Mouse (Mus musculus): ENCODE results near the gene Traf3. TPM values are rescaled to one million over a fixed set of nuclear protein-coding genes. Genes with fewer than 3 reads are reported as not detected.

The Traf3 gene
- polyA plus RNA-seq, 1 experiment: 29.2 TPM

- no peak for TF ChIP-seq POLR2A (IDR thresholded peaks at IDR 0.05; ENCODE audit: low read depth, low read length)
- no peak for TF ChIP-seq CTCF (IDR thresholded peaks at IDR 0.05; ENCODE audit: extremely low read depth, insufficient read depth, insufficient read length, insufficient replicate concordance)
- Histone ChIP-seq H3K4me1 (ENCODE audit: control insufficient read depth, insufficient read depth, insufficient read length) (no peaks in the 10 kb centered on the region; the same call in 1 of the 2 replicates), H3K27ac (ENCODE audit: insufficient read depth, low read length) (no peak overlapping the region), H3K4me3 (ENCODE audit: extremely low read depth, insufficient read depth, insufficient read length) (no peak overlapping the region), H3K27me3 (ENCODE audit: control insufficient read depth, insufficient read depth, low read length) (no peaks in the 10 kb centered on the region), H3K36me3 (ENCODE audit: control insufficient read depth, insufficient read depth, low read length) (no peaks in the 10 kb centered on the region)
- WGBS: 96% methylated on average over 7 of the region's 7 CpGs
- no peak for DNase-seq (ENCODE audit: low read depth in 1 of 2, low spot score in 2 of 2)
These were observed 32.0 kb upstream of the Traf3 start for GRCm38 (mm10) chr12:111134169-111134568.

GRCm38 (mm10) chr12:111134791-111135733, 31.1 kb upstream of the Traf3 start:
- H3K4me1 ChIP-seq (ENCODE audit: control insufficient read depth, insufficient read depth, insufficient read length): no peaks in the 10 kb centered on the region; the same call in 1 of the 2 replicates
- H3K27me3 ChIP-seq (ENCODE audit: control insufficient read depth, insufficient read depth, low read length): no peaks in the 10 kb centered on the region
- H3K27ac ChIP-seq (ENCODE audit: insufficient read depth, low read length): no peak overlapping the region
- WGBS: 85% methylated on average over 19 of the region's 19 CpGs
- DNase-seq (ENCODE audit: low read depth in 1 of 2, low spot score in 2 of 2): no peak
- no peak overlapping the region for H3K4me3 ChIP-seq (ENCODE audit: extremely low read depth, insufficient read depth, insufficient read length)
- TF ChIP-seq POLR2A (IDR thresholded peaks at IDR 0.05; ENCODE audit: low read depth, low read length) (no peak), CTCF (IDR thresholded peaks at IDR 0.05; ENCODE audit: extremely low read depth, insufficient read depth, insufficient read length, insufficient replicate concordance) (no peak)
- no peaks in the 10 kb centered on the region for H3K36me3 ChIP-seq (ENCODE audit: control insufficient read depth, insufficient read depth, low read length)

DNA sequence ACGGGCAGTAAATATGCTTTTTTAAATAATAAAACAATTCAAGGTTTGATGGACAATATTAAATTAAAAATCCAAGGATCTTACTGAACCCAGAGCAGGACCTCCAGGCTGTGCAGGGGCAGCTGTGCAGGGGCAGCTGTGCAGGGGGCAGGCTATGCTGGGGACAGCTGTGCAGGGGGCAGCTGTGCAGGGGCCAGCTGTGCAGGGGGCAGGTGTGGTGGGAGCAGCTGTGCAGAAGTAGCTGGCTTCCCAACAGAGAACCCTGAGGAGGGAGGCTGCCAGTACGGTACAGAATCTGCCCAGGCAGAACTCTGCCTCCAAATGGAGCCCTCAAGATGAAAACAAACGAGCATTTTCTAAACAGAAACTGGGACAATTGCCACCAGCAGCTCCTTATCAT, 30.2 kb upstream of the Traf3 start:
- TF ChIP-seq POLR2A (IDR thresholded peaks at IDR 0.05; ENCODE audit: low read depth, low read length) (no peak), CTCF (IDR thresholded peaks at IDR 0.05; ENCODE audit: extremely low read depth, insufficient read depth, insufficient read length, insufficient replicate concordance) (no peak)
- H3K27me3 ChIP-seq (ENCODE audit: control insufficient read depth, insufficient read depth, low read length): no peaks in the 10 kb centered on the region
- no peaks in the 10 kb centered on the region; the same call in 1 of the 2 replicates for H3K4me1 ChIP-seq (ENCODE audit: control insufficient read depth, insufficient read depth, insufficient read length)
- H3K36me3 ChIP-seq (ENCODE audit: control insufficient read depth, insufficient read depth, low read length): no peaks in the 10 kb centered on the region
- H3K27ac ChIP-seq (ENCODE audit: insufficient read depth, low read length): no peak overlapping the region
- WGBS: 66% methylated on average over 3 of the region's 3 CpGs
- H3K4me3 ChIP-seq (ENCODE audit: extremely low read depth, insufficient read depth, insufficient read length): no peak overlapping the region
- DNase-seq (ENCODE audit: low read depth in 1 of 2, low spot score in 2 of 2): no peak

DNA sequence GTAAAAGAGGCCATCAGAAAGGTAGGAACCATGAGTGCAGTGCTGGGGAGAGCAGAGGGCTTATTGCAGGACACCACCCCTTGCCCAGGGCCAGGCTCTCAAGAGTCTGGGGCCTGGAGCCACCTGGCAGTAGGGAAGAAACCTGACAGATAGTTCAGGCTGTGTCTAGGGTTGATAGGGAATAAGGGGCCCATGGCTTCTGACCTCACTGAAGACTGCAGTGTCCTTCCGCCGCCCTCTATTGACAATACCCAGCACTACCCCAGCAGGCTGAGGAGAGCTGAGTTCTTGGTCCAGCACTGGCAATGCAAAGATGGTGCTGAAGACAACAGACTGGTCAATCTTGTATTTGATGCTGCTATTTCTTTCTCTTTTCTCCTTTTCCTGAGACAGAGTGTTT, 29.1 kb upstream of the Traf3 start:
- WGBS: 80% methylated on average over 2 of the region's 2 CpGs
- no peak overlapping the region for H3K27ac ChIP-seq (ENCODE audit: insufficient read depth, low read length)
- peak in 1 of 2 experiments; percentile 46 for DNase-seq (ENCODE audit: low read depth in 1 of 2, low spot score in 2 of 2)
- no peaks in the 10 kb centered on the region for H3K27me3 ChIP-seq (ENCODE audit: control insufficient read depth, insufficient read depth, low read length)
- no peaks in the 10 kb centered on the region; the same call in 1 of the 2 replicates for H3K4me1 ChIP-seq (ENCODE audit: control insufficient read depth, insufficient read depth, insufficient read length)
- H3K36me3 ChIP-seq (ENCODE audit: control insufficient read depth, insufficient read depth, low read length): no peaks in the 10 kb centered on the region
- H3K4me3 ChIP-seq (ENCODE audit: extremely low read depth, insufficient read depth, insufficient read length): no peak overlapping the region
- TF ChIP-seq CTCF (IDR thresholded peaks at IDR 0.05; ENCODE audit: extremely low read depth, insufficient read depth, insufficient read length, insufficient replicate concordance): peak; percentile 45; the same call in 1 of the 2 replicates
- no peak for TF ChIP-seq POLR2A (IDR thresholded peaks at IDR 0.05; ENCODE audit: low read depth, low read length)

DNA sequence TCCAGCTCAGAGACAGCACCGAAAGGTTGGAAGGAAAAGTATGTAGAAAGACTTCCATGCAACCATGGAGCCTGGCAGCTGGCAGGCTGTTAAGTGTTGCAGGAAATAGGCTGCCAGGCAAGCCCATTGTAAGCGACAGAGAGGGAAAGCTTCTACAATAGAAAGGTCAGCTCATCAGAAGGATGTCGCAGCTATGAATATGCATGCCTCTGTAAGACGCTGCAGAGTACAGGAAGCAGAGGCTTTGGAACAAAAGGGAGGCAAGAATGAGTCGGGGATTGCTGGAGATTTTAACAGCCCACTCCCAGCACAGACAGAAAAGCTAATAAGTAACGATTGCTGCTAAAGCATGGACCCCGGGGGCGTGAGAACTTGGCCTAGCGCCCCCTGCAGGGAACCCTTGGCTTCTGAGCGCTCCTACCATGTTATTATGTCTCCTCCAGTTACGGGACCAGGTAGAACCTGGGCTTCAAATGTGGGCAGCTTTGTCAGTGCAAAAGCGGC, 23.1 kb upstream of the Traf3 start:
- 32% methylated on average over 12 of the region's 12 CpGs for WGBS
- TF ChIP-seq POLR2A (IDR thresholded peaks at IDR 0.05; ENCODE audit: low read depth, low read length) (no peak), CTCF (IDR thresholded peaks at IDR 0.05; ENCODE audit: extremely low read depth, insufficient read depth, insufficient read length, insufficient replicate concordance) (0 out of 2 replicates have a peak, but pooled peaks have one; percentile 19)
- no peaks in the 10 kb centered on the region for H3K36me3 ChIP-seq (ENCODE audit: control insufficient read depth, insufficient read depth, low read length)
- H3K4me3 ChIP-seq (ENCODE audit: extremely low read depth, insufficient read depth, insufficient read length): no peak overlapping the region
- peaks cover 4% of the 10 kb centered on the region; the same call in 1 of the 2 replicates for H3K4me1 ChIP-seq (ENCODE audit: control insufficient read depth, insufficient read depth, insufficient read length)
- H3K27ac ChIP-seq (ENCODE audit: insufficient read depth, low read length): no peak overlapping the region
- no peak for DNase-seq (ENCODE audit: low read depth in 1 of 2, low spot score in 2 of 2)
- no peaks in the 10 kb centered on the region for H3K27me3 ChIP-seq (ENCODE audit: control insufficient read depth, insufficient read depth, low read length)

GRCm38 (mm10) chr12:111143509-111144063, 22.6 kb upstream of the Traf3 start:
- no peak overlapping the region for H3K4me3 ChIP-seq (ENCODE audit: extremely low read depth, insufficient read depth, insufficient read length)
- H3K27ac ChIP-seq (ENCODE audit: insufficient read depth, low read length): no peak overlapping the region
- DNase-seq (ENCODE audit: low read depth in 1 of 2, low spot score in 2 of 2): no peak
- 86% methylated on average over 16 of the region's 16 CpGs for WGBS
- H3K36me3 ChIP-seq (ENCODE audit: control insufficient read depth, insufficient read depth, low read length): no peaks in the 10 kb centered on the region
- H3K4me1 ChIP-seq (ENCODE audit: control insufficient read depth, insufficient read depth, insufficient read length): peaks cover 4% of the 10 kb centered on the region; the same call in 1 of the 2 replicates
- H3K27me3 ChIP-seq (ENCODE audit: control insufficient read depth, insufficient read depth, low read length): no peaks in the 10 kb centered on the region
- no peak for TF ChIP-seq POLR2A (IDR thresholded peaks at IDR 0.05; ENCODE audit: low read depth, low read length)
- TF ChIP-seq CTCF (IDR thresholded peaks at IDR 0.05; ENCODE audit: extremely low read depth, insufficient read depth, insufficient read length, insufficient replicate concordance): no peak

Data from spleen, adult 2 months (tissue).